Mouse (Mus musculus): Measurements from ENCODE around the gene 1700074P13Rik.
"Not testable (repeated sequence)": the region's sequence is repeated elsewhere in the genome, so short reads cannot be mapped to it uniquely, and the experiment has no call there.

Gene 1700074P13Rik

DNA sequence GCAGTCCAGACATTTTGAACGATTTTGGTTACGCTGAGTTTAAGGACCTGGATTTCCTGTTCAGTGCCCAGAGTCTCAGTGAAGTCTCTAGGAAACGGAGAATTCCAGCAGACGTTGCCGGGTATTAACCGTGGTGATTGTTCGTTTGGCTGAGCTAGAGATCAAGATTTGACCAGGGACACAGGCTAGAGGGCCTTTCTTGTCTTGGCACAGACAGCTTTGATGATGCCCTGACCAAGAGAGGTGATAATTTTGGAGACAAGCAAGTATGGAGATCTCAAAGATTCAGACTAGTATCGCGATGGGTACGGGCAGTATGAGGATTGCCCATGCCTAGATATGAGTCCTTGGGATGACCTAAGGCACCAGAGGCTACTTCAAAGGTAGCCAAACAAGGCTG is at the start of gene 1700074P13Rik:
1700074P13Rik (minus strand) TSS at position 101 of the 400 bp plus-strand sequence.
- no peak for DNase-seq

DNA sequence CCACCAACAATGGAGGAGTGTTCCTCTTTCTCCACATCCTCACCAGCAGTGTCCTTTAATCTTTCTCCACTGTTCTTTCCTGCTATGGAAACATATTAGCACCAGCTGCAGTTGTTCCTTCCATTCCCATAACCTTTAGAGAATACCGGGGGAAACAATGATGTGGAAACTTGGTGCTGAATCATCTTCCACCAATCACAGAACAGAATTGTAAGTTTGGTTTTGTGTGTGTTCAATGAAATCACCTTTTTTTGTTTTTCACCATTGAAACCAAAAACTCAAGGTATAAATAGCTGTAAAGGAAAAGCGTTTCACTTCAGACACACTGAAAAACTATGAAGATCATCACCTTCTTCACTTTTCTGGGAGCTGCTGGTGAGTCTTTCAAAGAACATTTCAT is 24.1 kb upstream of the 1700074P13Rik start, which contains the start of gene 1810009J06Rik:
1810009J06Rik (plus strand) TSS at position 301 of the 400 bp plus-strand sequence.
- not testable (repeated sequence) for DNase-seq

DNA sequence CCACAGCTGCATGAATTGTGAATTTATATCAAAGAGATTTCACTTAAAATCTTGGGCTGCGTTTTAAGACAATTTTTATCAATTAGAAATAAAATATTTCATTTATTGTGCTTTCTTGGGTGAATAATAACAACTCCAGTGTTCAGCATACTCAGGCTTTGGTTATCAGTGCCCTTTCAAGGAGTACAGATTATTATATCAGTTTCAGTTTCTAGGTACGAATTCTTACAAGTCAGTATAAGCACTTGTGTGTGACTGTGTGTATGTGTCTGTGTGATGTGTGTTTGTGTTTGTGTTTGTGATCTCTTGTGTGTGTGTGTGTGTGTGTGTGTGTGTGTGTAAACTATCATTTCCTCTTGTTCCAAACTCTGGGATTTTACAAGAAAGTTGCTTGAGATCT is 13.4 kb upstream of the 1700074P13Rik start:
- no peak for DNase-seq

DNA sequence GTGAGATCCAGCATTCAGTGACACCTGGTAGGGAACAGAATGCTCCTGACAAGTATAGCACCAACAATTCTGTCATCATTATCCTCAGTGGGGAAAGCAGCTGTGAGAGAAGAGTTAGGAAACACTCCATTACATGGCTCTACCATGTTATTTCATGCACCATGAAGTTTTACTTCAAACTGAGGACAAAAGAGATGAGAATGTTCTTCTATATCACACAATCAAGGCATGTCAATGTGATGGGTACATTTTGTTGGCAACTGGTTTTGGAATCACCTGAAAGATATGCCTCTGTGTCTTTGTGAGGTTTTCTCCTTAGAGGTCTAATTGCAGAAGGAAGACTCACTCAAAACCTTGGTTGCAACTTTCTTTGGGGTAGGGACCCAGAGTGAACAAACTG is 11.4 kb upstream of the 1700074P13Rik start, which contains the start of gene Gm4744:
Gm4744 (minus strand) TSS at position 101 of the 400 bp plus-strand sequence.
- no peak for DNase-seq

DNA sequence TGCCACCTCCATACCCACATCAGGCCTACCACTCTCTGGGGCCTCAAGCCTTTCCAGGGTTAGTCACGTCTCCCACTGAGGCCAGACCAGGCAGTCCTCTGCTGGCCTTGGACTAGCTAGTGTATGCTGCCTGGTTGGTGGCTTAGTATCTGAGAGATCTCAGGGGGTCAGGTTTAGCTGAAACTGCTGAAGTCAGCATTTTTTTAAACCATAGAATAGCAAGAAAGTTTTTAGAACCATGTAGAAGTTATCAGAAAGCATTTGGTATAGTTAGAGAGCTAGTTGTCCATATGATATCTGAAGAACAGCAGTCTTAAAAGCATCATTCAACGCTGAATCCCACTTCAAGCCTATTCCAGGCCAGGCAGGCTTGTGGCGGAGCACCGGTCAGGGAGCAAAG is 20.4 kb downstream of the 1700074P13Rik start:
- no peak for DNase-seq

DNA sequence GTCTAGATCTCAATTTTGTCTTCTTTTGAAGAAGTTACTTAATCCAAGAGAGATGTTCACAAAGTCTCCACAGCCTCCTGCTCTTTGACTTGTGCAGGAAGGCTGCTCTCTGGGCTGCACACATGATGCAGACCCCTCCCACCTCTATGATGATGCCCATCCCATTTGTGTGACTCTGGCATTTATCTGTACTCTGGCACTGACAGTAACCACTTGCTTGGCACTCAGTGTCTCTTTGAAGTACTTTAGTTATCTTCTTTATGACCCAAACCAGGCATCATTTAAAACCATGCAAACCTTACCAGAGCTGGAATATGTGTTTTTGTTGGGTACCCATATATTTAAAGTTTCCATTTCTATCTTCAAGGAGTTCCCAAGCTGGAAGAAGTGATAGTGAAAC is 40.1 kb downstream of the 1700074P13Rik start, which contains the start of gene Prss58:
Prss58 (minus strand) TSS at position 101 of the 400 bp plus-strand sequence.
- DNase-seq: no peak

DNA sequence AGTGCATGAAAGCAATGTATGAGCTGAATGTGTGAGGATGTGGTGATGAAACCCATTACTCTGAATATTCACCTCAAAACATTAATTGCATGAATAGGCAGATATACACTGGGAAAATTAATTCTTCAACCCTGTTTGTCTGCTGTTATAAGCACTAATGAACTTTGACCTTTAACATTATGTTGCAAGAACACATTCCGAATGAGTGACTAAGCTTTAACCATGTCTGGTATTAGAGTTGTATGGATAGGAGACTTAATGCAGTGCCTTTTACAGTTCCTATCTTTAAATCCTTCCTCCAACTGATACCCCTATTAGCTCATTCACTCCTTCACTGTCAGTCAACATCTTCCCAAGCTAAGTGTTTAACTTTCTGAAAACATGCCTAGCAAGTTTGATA is 45.6 kb downstream of the 1700074P13Rik start:
- no peak for DNase-seq

DNA sequence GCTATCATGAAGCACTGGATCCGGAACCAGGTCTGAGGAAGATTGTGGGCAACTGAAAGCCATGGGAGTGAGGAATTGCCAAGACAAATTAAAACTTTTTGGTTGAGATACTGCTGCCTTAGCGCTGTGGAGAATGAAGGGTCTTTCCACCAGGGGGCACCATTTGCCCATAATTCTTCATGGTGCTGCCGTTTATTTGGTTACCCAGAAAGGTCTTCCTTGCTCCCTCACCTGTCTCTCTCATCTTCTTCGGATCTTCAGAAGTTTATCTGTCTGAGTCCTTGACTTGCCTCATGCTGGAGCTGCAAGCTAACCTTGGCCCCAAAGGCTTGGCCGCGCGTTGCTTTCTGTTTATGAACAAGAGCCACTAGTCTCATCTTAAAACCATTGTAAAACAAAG is 46.8 kb downstream of the 1700074P13Rik start:
- no peak for DNase-seq

DNA sequence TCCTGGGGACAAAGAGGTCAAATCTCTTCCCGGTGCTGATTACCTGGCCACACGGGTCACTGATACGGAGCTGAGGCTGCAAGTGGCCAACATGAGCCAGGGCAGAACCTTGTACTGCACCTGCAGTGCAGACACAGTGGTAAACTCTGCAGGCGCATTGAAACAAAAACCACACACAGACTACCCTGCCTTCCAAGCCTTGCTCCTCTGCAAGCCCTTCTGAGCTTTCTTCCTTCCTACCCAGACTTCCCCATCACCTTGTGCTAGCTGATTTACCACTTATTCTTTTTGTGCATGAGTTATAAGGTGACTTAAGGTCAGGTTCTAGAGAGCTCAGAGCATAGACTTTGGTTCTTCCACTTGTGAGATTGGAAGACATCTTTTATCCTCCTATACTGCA is 48.6 kb downstream of the 1700074P13Rik start:
- no peak for DNase-seq

DNA sequence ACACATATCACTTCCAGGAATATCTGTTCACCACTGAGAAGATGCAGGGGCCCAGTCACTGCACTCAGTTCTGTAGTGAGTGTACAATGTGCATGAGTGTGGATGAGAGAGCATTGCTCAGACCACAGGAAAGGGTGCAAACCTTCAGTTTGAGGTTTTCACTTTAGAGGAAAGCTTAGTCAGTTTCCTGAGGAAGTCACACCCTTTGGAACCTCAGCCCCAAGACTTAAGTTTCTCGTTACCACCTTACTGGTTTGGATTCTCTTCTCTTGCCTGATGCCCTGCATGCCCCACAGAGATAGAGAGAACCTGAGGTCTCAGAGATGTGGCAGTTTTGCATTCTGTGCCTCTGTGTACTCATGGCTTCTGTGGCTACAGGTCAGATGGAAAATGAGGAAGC is 49.4 kb downstream of the 1700074P13Rik start:
- DNase-seq: no peak

DNA sequence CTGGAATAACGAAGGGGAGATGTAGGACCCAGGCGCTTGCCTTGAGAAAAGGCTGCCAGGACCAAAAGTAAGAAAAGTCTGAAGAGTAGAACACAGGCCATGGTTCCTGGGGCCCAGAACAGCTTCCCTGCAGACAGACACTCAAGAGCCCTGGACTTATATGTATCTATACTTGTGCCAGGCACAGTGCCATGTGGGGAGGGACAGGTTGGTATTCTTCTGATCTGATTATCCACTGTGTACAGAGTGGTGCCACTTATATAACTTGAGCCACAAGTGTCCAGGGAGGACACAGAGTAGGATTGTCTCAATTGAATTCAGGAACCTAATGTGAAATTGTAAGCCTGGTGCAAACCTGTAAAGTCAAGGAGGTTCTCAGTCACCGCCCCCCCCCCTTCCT is 53.0 kb downstream of the 1700074P13Rik start, which contains the start of gene Moxd2:
Moxd2 (minus strand) TSS at position 101 of the 400 bp plus-strand sequence.
- no peak for DNase-seq

Data from cerebellum, adult 9-11 months (tissue).